Mouse (Mus musculus): ENCODE data around the gene Mreg. TPM values are rescaled to one million over a fixed set of nuclear protein-coding genes. Genes with fewer than 3 reads are reported as not detected.
"Not testable (repeated sequence)": the region's sequence is repeated elsewhere in the genome, so short reads cannot be mapped to it uniquely, and the experiment has no call there.

The Mreg gene
- polyA plus RNA-seq, 1 experiment from 2014 or later, result 4.2 TPM

GRCm38 (mm10) chr1:72242581-72243143 lies 30.6 kb upstream of the Mreg start:
- no peaks in the 10 kb centered on the region for H3K9me3 ChIP-seq
- no peak overlapping the region for H3K27ac ChIP-seq
- 85% methylated on average over 5 of the region's 5 CpGs for WGBS
- no peak for DNase-seq (ENCODE audit: low spot score)
- H3K36me3 ChIP-seq, result no peaks in the 10 kb centered on the region
- no peaks in the 10 kb centered on the region for H3K27me3 ChIP-seq (ENCODE audit: insufficient read depth, poor library complexity, severe bottlenecking)
- peaks cover 6% of the 10 kb centered on the region for H3K4me1 ChIP-seq
- no peak overlapping the region for H3K4me3 ChIP-seq

GRCm38 (mm10) chr1:72239113-72239512 lies 27.0 kb upstream of the Mreg start:
- not testable (repeated sequence) for H3K4me1 ChIP-seq; H3K4me3 ChIP-seq; DNase-seq (ENCODE audit: low spot score); H3K9me3 ChIP-seq; H3K27ac ChIP-seq; H3K36me3 ChIP-seq
- WGBS, result 72% methylated on average over 3 of the region's 3 CpGs
- H3K27me3 ChIP-seq (ENCODE audit: insufficient read depth, poor library complexity, severe bottlenecking), result peaks cover 13% of the 10 kb centered on the region

GRCm38 (mm10) chr1:72238016-72238580 lies 26.0 kb upstream of the Mreg start:
- 63% methylated on average over 10 of the region's 10 CpGs for WGBS
- Histone ChIP-seq H3K4me1 (peaks cover 6% of the 10 kb centered on the region), H3K27ac (no peak overlapping the region), H3K9me3 (no peaks in the 10 kb centered on the region), H3K27me3 (ENCODE audit: insufficient read depth, poor library complexity, severe bottlenecking) (peaks cover 23% of the 10 kb centered on the region), H3K36me3 (no peaks in the 10 kb centered on the region), H3K4me3 (no peak overlapping the region)
- no peak for DNase-seq (ENCODE audit: low spot score)

GRCm38 (mm10) chr1:72237007-72237775 lies 25.1 kb upstream of the Mreg start:
- 7% methylated on average over 13 of the region's 13 CpGs for WGBS
- Histone ChIP-seq H3K4me1 (peaks cover 6% of the 10 kb centered on the region), H3K27me3 (ENCODE audit: insufficient read depth, poor library complexity, severe bottlenecking) (peaks cover 24% of the 10 kb centered on the region), H3K4me3 (0 out of 2 replicates have a peak overlapping the region, but pooled peaks have one; percentile 18), H3K27ac (no peak overlapping the region), H3K36me3 (no peaks in the 10 kb centered on the region), H3K9me3 (no peaks in the 10 kb centered on the region)
- DNase-seq (ENCODE audit: low spot score), result no peak

GRCm38 (mm10) chr1:72236363-72237006 lies 24.4 kb upstream of the Mreg start:
- not testable (repeated sequence) for H3K36me3 ChIP-seq, H3K4me1 ChIP-seq, H3K9me3 ChIP-seq
- Histone ChIP-seq H3K4me3 (peak overlapping the region; percentile 69), H3K27me3 (ENCODE audit: insufficient read depth, poor library complexity, severe bottlenecking) (peaks cover 24% of the 10 kb centered on the region), H3K27ac (peak overlapping the region; percentile 87)
- WGBS, result under 1% methylated on average over 38 of the region's 50 CpGs
- DNase-seq (ENCODE audit: low spot score), result peak; percentile 88

- not testable (repeated sequence) for H3K36me3 ChIP-seq; H3K27ac ChIP-seq; H3K4me1 ChIP-seq; H3K4me3 ChIP-seq; H3K9me3 ChIP-seq; DNase-seq (ENCODE audit: low spot score)
- peaks cover 24% of the 10 kb centered on the region for H3K27me3 ChIP-seq (ENCODE audit: insufficient read depth, poor library complexity, severe bottlenecking)
- 71% methylated on average over 10 of the region's 10 CpGs for WGBS
Observed at GRCm38 (mm10) chr1:72232592-72232991, 20.5 kb upstream of the Mreg start.

GRCm38 (mm10) chr1:72228974-72229373 lies 16.9 kb upstream of the Mreg start:
- H3K27me3 ChIP-seq (ENCODE audit: insufficient read depth, poor library complexity, severe bottlenecking), result peaks cover 23% of the 10 kb centered on the region
- no peak overlapping the region for H3K4me3 ChIP-seq
- H3K36me3 ChIP-seq, result no peaks in the 10 kb centered on the region
- no peak overlapping the region for H3K27ac ChIP-seq
- no peaks in the 10 kb centered on the region for H3K4me1 ChIP-seq
- 29% methylated on average over 3 of the region's 3 CpGs for WGBS
- H3K9me3 ChIP-seq, result no peaks in the 10 kb centered on the region
- DNase-seq (ENCODE audit: low spot score), result no peak

GRCm38 (mm10) chr1:72227546-72227945 lies 15.4 kb upstream of the Mreg start:
- Histone ChIP-seq H3K27ac (no peak overlapping the region), H3K9me3 (no peaks in the 10 kb centered on the region), H3K4me3 (no peak overlapping the region), H3K27me3 (ENCODE audit: insufficient read depth, poor library complexity, severe bottlenecking) (peaks cover 25% of the 10 kb centered on the region), H3K4me1 (no peaks in the 10 kb centered on the region), H3K36me3 (no peaks in the 10 kb centered on the region)
- DNase-seq (ENCODE audit: low spot score), result no peak
- WGBS, result 85% methylated on average over 5 of the region's 5 CpGs

- 51% methylated on average over 4 of the region's 4 CpGs for WGBS
Observed at GRCm38 (mm10) chr1:72226887-72227481, 14.9 kb upstream of the Mreg start.

DNA sequence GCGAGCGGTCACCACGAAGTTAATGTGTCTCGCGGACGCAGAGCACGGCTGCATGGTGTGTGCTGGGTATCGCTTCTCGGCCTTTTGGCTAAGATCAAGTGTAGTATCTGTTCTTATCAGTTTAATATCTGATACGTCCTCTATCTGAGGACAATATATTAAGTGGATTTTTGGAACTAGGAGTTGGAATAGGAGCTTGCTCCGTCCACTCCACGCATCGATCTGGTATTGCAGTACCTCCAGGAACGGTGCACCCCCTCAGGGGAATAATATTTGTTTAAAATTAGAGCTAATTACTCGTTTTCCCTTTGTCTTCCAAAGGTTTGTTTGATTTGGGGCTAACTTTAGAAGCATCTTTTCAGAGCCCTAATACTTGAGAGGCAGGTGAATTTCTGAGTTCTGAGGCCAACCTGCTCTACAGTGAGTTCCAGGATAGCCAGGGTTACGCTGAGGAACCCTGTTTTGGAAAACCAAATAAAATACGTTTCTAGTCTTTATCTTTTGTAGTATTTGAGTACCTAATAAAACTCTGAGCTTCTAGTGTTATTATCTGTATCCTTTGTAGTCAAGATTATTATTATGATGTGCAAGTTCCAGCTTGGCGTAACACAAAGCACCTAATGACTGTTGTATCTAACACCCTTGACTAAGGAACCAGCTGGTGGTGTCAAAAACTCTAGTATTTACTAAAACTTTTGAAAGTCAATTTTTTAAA lies 14.2 kb upstream of the Mreg start:
- H3K4me1 ChIP-seq, result no peaks in the 10 kb centered on the region
- WGBS, result under 1% methylated on average over 11 of the region's 18 CpGs
- H3K27ac ChIP-seq, result no peak overlapping the region
- H3K4me3 ChIP-seq, result no peak overlapping the region
- H3K9me3 ChIP-seq, result no peaks in the 10 kb centered on the region
- no peaks in the 10 kb centered on the region for H3K36me3 ChIP-seq
- H3K27me3 ChIP-seq (ENCODE audit: insufficient read depth, poor library complexity, severe bottlenecking), result peaks cover 25% of the 10 kb centered on the region
- peak; percentile 88 for DNase-seq (ENCODE audit: low spot score)

More at GRCm38 (mm10) chr1:72226887-72227481, 14.9 kb upstream of the Mreg start:
- Histone ChIP-seq H3K4me1 (no peaks in the 10 kb centered on the region), H3K36me3 (no peaks in the 10 kb centered on the region), H3K27ac (no peak overlapping the region), H3K9me3 (no peaks in the 10 kb centered on the region), H3K27me3 (ENCODE audit: insufficient read depth, poor library complexity, severe bottlenecking) (peaks cover 25% of the 10 kb centered on the region), H3K4me3 (no peak overlapping the region)
- DNase-seq (ENCODE audit: low spot score), result no peak

- H3K36me3 ChIP-seq, H3K4me1 ChIP-seq, H3K9me3 ChIP-seq: not testable (repeated sequence)
- DNase-seq (ENCODE audit: low spot score), result peak; percentile 89
- under 1% methylated on average over 28 of the region's 31 CpGs for WGBS
- Histone ChIP-seq H3K4me3 (peak overlapping the region; percentile 59), H3K27me3 (ENCODE audit: insufficient read depth, poor library complexity, severe bottlenecking) (peaks cover 25% of the 10 kb centered on the region), H3K27ac (peak overlapping the region; percentile 87)
Observed at GRCm38 (mm10) chr1:72225720-72226171, 13.6 kb upstream of the Mreg start.

- Histone ChIP-seq H3K9me3 (no peaks in the 10 kb centered on the region), H3K4me3 (peak overlapping the region; percentile 59)
Observed at GRCm38 (mm10) chr1:72225054-72225718, 13.1 kb upstream of the Mreg start.

More at GRCm38 (mm10) chr1:72225054-72225718, 13.1 kb upstream of the Mreg start:
- no peak for DNase-seq (ENCODE audit: low spot score)
- H3K4me1 ChIP-seq, result no peaks in the 10 kb centered on the region
- peaks cover 25% of the 10 kb centered on the region for H3K27me3 ChIP-seq (ENCODE audit: insufficient read depth, poor library complexity, severe bottlenecking)
- no peaks in the 10 kb centered on the region for H3K36me3 ChIP-seq
- H3K27ac ChIP-seq, result no peak overlapping the region
- 8% methylated on average over 13 of the region's 13 CpGs for WGBS

Measured in heart, embryonic 10.5 days (tissue).